Mouse (Mus musculus): ENCODE data around the gene Cdk4. TPM values are rescaled to one million over a fixed set of nuclear protein-coding genes. Genes with fewer than 3 reads are reported as not detected.
A peak's percentile ranks its signal among the peaks of the same experiment; 100 is the strongest.

Cdk4 gene
- 718 and 864 TPM in 2 replicates for polyA plus RNA-seq (2015; fragmentation: Nextera tagmentation; extraction: Ambion mirVana)

DNA sequence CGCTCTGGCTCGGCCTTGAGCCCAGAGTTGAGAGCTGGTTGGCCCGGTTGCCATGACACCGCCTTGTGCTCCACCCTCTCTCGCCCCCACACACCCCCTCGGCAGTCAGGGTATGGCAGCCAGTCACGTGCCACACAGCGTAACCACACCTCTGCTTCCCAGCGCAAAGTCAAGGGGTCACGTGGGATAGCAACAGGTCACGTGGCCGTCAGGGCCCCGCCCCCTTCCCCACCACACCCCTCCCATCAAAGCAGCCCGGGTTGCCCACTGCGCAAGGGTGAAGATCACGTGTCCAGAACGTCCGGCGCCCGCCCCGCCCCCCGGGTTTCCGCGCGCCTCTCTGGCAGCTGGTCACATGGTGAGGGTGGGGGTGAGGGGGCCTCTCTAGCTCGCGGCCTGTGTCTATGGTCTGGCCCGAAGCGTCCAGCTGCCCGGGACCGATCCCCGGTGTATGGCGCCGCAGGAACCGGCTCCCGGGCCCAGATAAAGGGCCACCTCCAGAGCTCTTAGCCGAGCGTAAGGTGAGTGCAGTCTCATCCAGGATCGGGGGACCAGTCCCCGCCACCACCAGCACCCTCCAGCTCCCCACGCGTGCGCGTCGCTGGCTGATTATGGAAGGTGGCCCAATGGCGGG lies at the start of gene Cdk4:
Gene Cdk4 (plus strand): TSS at position 296 of the 634 bp plus-strand sequence.
- peak; percentile 90 for ATAC-seq (replicated peaks; ENCODE audit: insufficient number of reproducible peaks, insufficient read depth, low FRiP score, low read depth)
- H3K9ac ChIP-seq, result peak within 1 kb of the TSS; percentile 93
- peaks cover 34% of the 10 kb centered on the region for H3K36me3 ChIP-seq
- H3K4me2 ChIP-seq, result peak within 1 kb of the TSS; percentile 80
- peaks cover 38% of the 10 kb centered on the region for H3K4me1 ChIP-seq (replicated peaks)
- H3K27me3 ChIP-seq, result peaks cover 40% of the 10 kb centered on the region
- peak within 1 kb of the TSS; percentile 80 for H3K4me3 ChIP-seq
- WGBS, result under 1% methylated on average over 46 of the region's 46 CpGs
- H3K27ac ChIP-seq, result peak within 1 kb of the TSS; percentile 86
- H3K9me3 ChIP-seq (replicated peaks), result no peaks in the 10 kb centered on the region

DNA sequence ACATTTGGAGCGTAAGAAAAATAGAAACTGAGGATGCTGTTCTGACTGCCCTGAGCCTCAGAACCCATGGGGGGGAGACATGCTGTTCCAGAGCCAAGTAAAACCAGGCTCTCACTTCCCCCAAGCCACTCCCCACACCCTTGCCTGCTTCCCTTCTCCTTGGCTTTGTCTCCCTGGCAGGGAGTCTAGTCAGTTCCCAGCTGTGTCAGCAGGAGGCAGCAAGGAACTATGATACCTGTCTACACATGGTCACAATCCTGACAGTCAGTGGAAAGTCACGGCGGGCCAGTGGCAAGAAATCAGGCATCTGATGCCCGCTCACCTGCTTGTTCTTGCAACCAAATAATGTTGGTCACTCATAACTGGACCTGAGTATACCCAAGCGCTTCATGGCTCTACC lies 46.8 kb upstream of the Cdk4 start:
- 58% methylated on average over 5 of the region's 5 CpGs for WGBS
- H3K4me3 ChIP-seq, result no peak overlapping the region
- H3K36me3 ChIP-seq, result no peaks in the 10 kb centered on the region
- H3K27ac ChIP-seq, result no peak overlapping the region
- no peak overlapping the region for H3K9ac ChIP-seq
- H3K27me3 ChIP-seq, result no peaks in the 10 kb centered on the region
- H3K4me2 ChIP-seq, result no peak overlapping the region
- H3K9me3 ChIP-seq (replicated peaks), result no peaks in the 10 kb centered on the region
- no peak for ATAC-seq (replicated peaks; ENCODE audit: insufficient number of reproducible peaks, insufficient read depth, low FRiP score, low read depth)
- H3K4me1 ChIP-seq (replicated peaks), result no peaks in the 10 kb centered on the region

GRCm38 (mm10) chr10:127017071-127017470 lies 46.3 kb upstream of the Cdk4 start:
- ATAC-seq (replicated peaks; ENCODE audit: insufficient number of reproducible peaks, insufficient read depth, low FRiP score, low read depth), result no peak
- WGBS, result 14% methylated on average over 2 of the region's 2 CpGs
- Histone ChIP-seq H3K9me3 (replicated peaks) (no peaks in the 10 kb centered on the region), H3K36me3 (no peaks in the 10 kb centered on the region), H3K27ac (no peak overlapping the region), H3K4me2 (no peak overlapping the region), H3K4me3 (no peak overlapping the region), H3K27me3 (no peaks in the 10 kb centered on the region), H3K4me1 (replicated peaks) (no peaks in the 10 kb centered on the region), H3K9ac (no peak overlapping the region)

DNA sequence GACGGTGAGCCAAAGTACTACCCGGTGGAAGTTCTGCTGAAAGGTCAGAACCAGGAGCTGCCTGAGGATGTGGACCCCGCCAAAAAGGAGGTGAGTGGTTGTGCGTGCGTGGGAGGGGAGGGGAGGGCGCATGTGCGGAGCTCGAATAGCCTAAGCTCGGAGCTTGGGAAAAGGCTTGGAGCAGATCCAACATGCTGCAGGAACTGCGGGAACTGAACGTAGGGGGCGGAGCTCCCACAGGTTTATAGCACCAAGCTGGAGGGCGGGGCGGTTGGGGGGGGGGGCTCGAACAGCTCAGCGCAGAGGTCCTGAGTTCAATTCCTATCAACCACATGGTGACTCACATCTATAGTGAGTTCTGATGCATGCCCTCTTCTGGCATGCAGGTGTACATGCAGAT lies 44.9 kb upstream of the Cdk4 start:
- WGBS, result 67% methylated on average over 16 of the region's 16 CpGs
- ATAC-seq (replicated peaks; ENCODE audit: insufficient number of reproducible peaks, insufficient read depth, low FRiP score, low read depth), result no peak
- Histone ChIP-seq H3K4me3 (no peak overlapping the region), H3K9me3 (replicated peaks) (no peaks in the 10 kb centered on the region), H3K4me2 (no peak overlapping the region), H3K9ac (no peak overlapping the region), H3K27ac (no peak overlapping the region), H3K36me3 (peaks cover 12% of the 10 kb centered on the region), H3K27me3 (no peaks in the 10 kb centered on the region), H3K4me1 (replicated peaks) (no peaks in the 10 kb centered on the region)

DNA sequence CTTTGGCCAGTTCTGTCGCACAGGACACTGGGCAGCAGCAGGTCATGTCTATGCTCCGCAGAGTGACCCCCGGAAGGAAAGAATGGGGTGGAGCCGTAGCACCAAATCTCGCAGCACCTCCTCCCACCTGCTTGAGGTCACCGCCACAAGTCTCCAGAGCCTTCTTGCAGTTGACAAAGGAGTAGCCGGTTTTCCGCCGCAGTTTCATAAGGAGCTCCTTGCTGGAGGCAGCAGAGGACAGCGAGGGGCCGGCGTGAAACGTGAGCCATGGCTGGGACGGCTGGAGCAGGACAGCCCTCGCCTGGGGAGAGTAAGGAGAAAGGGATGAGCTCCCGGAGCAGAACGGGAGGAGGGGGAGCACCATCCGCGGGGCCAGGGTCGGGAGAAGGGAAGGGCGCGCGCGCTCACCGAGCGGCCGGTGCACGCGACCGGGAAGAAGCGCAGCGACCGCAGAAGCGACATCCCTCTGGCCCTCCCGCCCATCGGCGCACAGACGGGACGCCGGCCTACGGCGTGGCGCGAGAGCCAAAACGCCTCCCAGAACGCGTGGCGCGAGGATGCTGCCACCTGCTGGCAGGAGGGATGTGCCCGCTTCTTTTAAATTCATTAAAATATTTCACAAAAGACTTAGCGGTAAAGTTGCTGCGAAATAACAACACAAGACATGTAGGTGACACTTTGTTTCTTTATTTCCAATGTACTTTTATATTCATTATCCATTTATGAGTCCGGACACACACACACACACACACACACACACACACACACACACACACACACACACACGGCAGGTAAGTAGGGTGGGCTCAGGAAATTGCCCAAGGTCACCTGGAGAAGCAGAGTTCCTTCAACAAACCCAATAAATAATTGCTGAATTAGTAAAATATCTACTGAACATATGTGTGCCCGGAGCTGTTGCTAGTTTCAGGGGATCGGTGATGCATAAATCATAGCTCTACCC lies 32.7 kb upstream of the Cdk4 start, which contains the start of gene Tsfm:
Gene Tsfm (minus strand): TSS at position 505 of the 961 bp plus-strand sequence.
- peak within 1 kb of the TSS; percentile 89 for H3K9ac ChIP-seq
- WGBS, result 6% methylated on average over 56 of the region's 56 CpGs
- H3K4me1 ChIP-seq (replicated peaks), result peaks cover 8% of the 10 kb centered on the region
- H3K4me2 ChIP-seq, result peak within 1 kb of the TSS; percentile 90
- peaks cover 38% of the 10 kb centered on the region for H3K36me3 ChIP-seq
- H3K27me3 ChIP-seq, result no peaks in the 10 kb centered on the region
- peak; percentile 82 for ATAC-seq (replicated peaks; ENCODE audit: insufficient number of reproducible peaks, insufficient read depth, low FRiP score, low read depth)
- peak within 1 kb of the TSS; percentile 72 for H3K27ac ChIP-seq
- no peaks in the 10 kb centered on the region for H3K9me3 ChIP-seq (replicated peaks)
- peak within 1 kb of the TSS; percentile 91 for H3K4me3 ChIP-seq

- WGBS, result 77% methylated on average over 8 of the region's 8 CpGs
- Histone ChIP-seq H3K27ac (no peak overlapping the region), H3K27me3 (no peaks in the 10 kb centered on the region), H3K9ac (no peak overlapping the region), H3K4me2 (no peak overlapping the region), H3K4me1 (replicated peaks) (peaks cover 8% of the 10 kb centered on the region), H3K9me3 (replicated peaks) (no peaks in the 10 kb centered on the region), H3K4me3 (no peak overlapping the region), H3K36me3 (peaks cover 11% of the 10 kb centered on the region)
- no peak for ATAC-seq (replicated peaks; ENCODE audit: insufficient number of reproducible peaks, insufficient read depth, low FRiP score, low read depth)
Observed at GRCm38 (mm10) chr10:127033301-127033741, 30.0 kb upstream of the Cdk4 start.

GRCm38 (mm10) chr10:127036273-127036672 lies 27.1 kb upstream of the Cdk4 start:
- Histone ChIP-seq H3K4me3 (no peak overlapping the region), H3K9me3 (replicated peaks) (no peaks in the 10 kb centered on the region), H3K27me3 (peaks cover 15% of the 10 kb centered on the region), H3K4me2 (no peak overlapping the region), H3K36me3 (no peaks in the 10 kb centered on the region), H3K27ac (no peak overlapping the region), H3K9ac (no peak overlapping the region), H3K4me1 (replicated peaks) (peaks cover 6% of the 10 kb centered on the region)
- no peak for ATAC-seq (replicated peaks; ENCODE audit: insufficient number of reproducible peaks, insufficient read depth, low FRiP score, low read depth)
- 74% methylated on average over 12 of the region's 12 CpGs for WGBS

DNA sequence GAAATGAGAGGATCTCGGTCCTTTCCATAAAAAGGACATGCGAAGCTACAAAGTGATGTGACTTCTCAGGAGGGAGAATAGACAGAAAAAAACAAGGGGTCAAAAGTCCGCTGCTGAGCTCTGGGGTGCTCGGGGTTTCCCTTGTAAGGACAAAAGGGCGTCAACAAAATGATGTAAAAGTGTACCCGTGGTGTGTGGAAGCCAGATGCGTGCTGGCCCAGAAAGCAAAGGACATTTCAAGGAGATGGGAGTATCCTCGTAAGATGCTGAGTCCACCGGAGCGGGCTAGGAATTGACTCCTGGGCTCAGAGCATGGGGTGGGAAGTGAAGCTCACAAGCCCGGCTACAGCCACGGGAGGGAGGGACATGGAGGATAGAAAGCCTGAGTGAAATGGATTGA lies 25.7 kb upstream of the Cdk4 start:
- no peaks in the 10 kb centered on the region for H3K9me3 ChIP-seq (replicated peaks)
- H3K4me1 ChIP-seq (replicated peaks), result peaks cover 11% of the 10 kb centered on the region
- H3K4me2 ChIP-seq, result no peak overlapping the region
- H3K27me3 ChIP-seq, result peaks cover 16% of the 10 kb centered on the region
- 65% methylated on average over 12 of the region's 12 CpGs for WGBS
- H3K4me3 ChIP-seq, result no peak overlapping the region
- H3K27ac ChIP-seq, result no peak overlapping the region
- H3K9ac ChIP-seq, result no peak overlapping the region
- no peaks in the 10 kb centered on the region for H3K36me3 ChIP-seq
- no peak for ATAC-seq (replicated peaks; ENCODE audit: insufficient number of reproducible peaks, insufficient read depth, low FRiP score, low read depth)

DNA sequence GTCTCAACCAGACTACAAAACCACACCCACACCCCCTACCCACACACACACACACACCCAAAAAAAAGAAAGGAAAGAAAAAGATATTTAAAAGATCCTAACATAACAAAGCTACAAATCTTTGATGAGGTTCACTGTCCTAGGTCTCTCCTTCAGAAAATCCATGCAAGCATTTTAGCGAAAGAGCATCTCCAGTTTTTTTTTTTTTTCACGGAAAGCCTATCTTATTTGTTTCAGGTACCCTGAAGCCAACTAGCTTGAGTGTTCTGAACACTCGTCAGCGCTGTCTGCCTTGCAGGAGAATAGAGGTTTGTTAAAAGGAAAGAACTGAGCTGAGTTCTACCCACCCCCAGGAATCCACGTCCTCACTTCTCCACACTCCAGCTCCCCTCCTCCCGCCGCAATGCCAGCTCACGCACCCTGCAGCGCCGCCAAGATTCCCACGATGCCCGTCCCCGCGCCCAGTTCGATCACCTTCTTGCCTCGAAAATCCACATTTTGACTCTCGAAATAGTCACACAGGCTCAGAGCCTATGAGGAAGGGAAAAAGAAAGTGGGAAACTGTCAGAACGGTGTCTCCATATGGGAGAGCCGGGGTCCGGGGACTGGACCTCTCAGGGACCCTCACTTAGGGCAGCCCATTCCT lies 22.6 kb upstream of the Cdk4 start:
- H3K4me1 ChIP-seq (replicated peaks), result peaks cover 15% of the 10 kb centered on the region
- H3K9ac ChIP-seq, result peak overlapping the region; percentile 76
- H3K4me2 ChIP-seq, result peak overlapping the region; percentile 100
- ATAC-seq (replicated peaks; ENCODE audit: insufficient number of reproducible peaks, insufficient read depth, low FRiP score, low read depth), result no peak
- peaks cover 16% of the 10 kb centered on the region for H3K27me3 ChIP-seq
- 2% methylated on average over 20 of the region's 20 CpGs for WGBS
- H3K27ac ChIP-seq, result peak overlapping the region; percentile 4; the same call in 1 of the 2 replicates
- H3K4me3 ChIP-seq, result peak overlapping the region; percentile 98
- no peaks in the 10 kb centered on the region for H3K9me3 ChIP-seq (replicated peaks)
- H3K36me3 ChIP-seq, result peaks cover 9% of the 10 kb centered on the region; the same call in 1 of the 2 replicates

DNA sequence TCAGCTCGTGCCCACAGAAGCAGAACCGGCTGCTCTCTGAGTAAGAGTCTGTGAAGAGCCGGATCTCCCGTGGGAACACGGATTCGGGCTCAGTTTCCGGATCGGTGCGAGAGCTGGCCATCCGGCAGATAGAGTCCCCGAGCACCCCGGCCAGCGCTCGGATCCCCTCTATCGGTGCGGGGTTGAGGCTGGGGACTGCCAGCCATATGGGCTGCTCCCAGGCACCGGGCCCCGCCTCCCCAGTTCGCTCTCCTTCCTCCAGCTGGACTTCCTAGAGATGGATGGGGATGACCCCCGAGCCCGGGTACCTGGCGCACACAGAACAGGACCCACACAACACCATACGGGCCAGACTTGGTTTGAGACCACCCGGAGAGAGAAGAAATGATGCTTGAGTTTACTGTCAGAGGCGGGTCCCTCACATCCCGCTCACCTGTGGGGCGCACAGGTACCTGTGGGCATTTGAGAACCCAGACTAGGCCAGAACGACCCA lies 22.0 kb upstream of the Cdk4 start, which contains the start of the genes Mettl1 and Eef1akmt3:
Gene Mettl1 (plus strand): TSS at position 141 of the 493 bp plus-strand sequence.
Gene Eef1akmt3 (minus strand): TSS at position 240 of the 493 bp plus-strand sequence.
- WGBS, result 0% methylated on average over 28 of the region's 28 CpGs
- Histone ChIP-seq H3K27me3 (peaks cover 16% of the 10 kb centered on the region), H3K4me2 (peak within 1 kb of the TSS; percentile 100), H3K4me3 (peak within 1 kb of the TSS; percentile 98), H3K9me3 (replicated peaks) (no peaks in the 10 kb centered on the region), H3K36me3 (peaks cover 9% of the 10 kb centered on the region; the same call in 1 of the 2 replicates), H3K4me1 (replicated peaks) (peaks cover 15% of the 10 kb centered on the region), H3K27ac (peak within 1 kb of the TSS; percentile 78), H3K9ac (peak within 1 kb of the TSS; percentile 76)
- ATAC-seq (replicated peaks; ENCODE audit: insufficient number of reproducible peaks, insufficient read depth, low FRiP score, low read depth), result peak; percentile 61
